Mouse (Mus musculus) midbrain, embryonic 16.5 days (tissue): ENCODE results near the gene Gtf3c1. TPM values are rescaled to one million over a fixed set of nuclear protein-coding genes. Genes with fewer than 3 reads are reported as not detected.

Experiments
- ATAC-seq: fragments of 200-750 bp; cut with Nextera tagmentation; 2 replicates; pipeline ENCODE4 v1.8.0; 2017; ENCODE audit warnings: moderate TSS enrichment
- H3K27ac ChIP-seq: fragments of 300-500 bp; sonication (generic); 2 replicates; pipeline ENCODE4 v1.5.1; 2014; ENCODE audit warnings: mild to moderate bottlenecking, low read length, mixed read lengths
- H3K27me3 ChIP-seq: fragments of 300-500 bp; sonication (generic); 2 replicates; pipeline ENCODE4 v1.6.1; 2014; ENCODE audit warnings: low read depth, low read length, mixed read lengths; ENCODE audit not compliant: control insufficient read depth, insufficient read depth
- H3K36me3 ChIP-seq: fragments of 300-500 bp; sonication (generic); 2 replicates; pipeline ENCODE4 v1.6.1; 2014; ENCODE audit warnings: mild to moderate bottlenecking, low read length, moderate library complexity, mixed read lengths; ENCODE audit not compliant: control insufficient read depth, insufficient read depth
- H3K4me1 ChIP-seq: fragments of 300-500 bp; sonication (generic); 2 replicates; pipeline ENCODE4 v1.6.1; 2014; ENCODE audit warnings: mild to moderate bottlenecking, low read length, mixed read lengths; ENCODE audit not compliant: control insufficient read depth, insufficient read depth
- H3K4me2 ChIP-seq: fragments of 300-500 bp; sonication (generic); 2 replicates; pipeline ENCODE4 v1.6.1; 2014; ENCODE audit warnings: mild to moderate bottlenecking, low read length, mixed read lengths
- H3K4me3 ChIP-seq: fragments of 300-500 bp; sonication (generic); 2 replicates; pipeline ENCODE4 v1.5.1; 2014; ENCODE audit warnings: low read depth, mild to moderate bottlenecking, low read length, moderate library complexity, mixed read lengths
- H3K9ac ChIP-seq: fragments of 300-500 bp; sonication (generic); 2 replicates; pipeline ENCODE4 v1.6.1; 2014; ENCODE audit warnings: low read depth, low read length, mixed read lengths
- H3K9me3 ChIP-seq: fragments of 300-500 bp; sonication (generic); replicated peaks from 2 replicates; pipeline ENCODE4 v1.6.1; 2014; ENCODE audit warnings: mild to moderate bottlenecking, low read length, mixed read lengths; ENCODE audit not compliant: control insufficient read depth, poor library complexity, severe bottlenecking
- WGBS: fragments of 180-500 bp; shearing (Covaris S2); extraction: QIAGEN DNeasy Blood & Tissue Kit; methylation state at CpG from one replicate; pipeline ENCODE4 v1.1.7; 2014; 5-methylcytosine and 5-hydroxymethylcytosine counted together
- polyA plus RNA-seq: library from polyadenylated mRNA; unstranded; fragments of >200 nt; fragmentation: Nextera tagmentation; extraction: Ambion mirVana; gene quantifications from 2 replicates; pipeline ENCODE4 v1.2.1, GENCODE M21; 2015

Gtf3c1 gene
- polyA plus RNA-seq = 30.5 and 31.4 TPM in 2 replicates

DNA sequence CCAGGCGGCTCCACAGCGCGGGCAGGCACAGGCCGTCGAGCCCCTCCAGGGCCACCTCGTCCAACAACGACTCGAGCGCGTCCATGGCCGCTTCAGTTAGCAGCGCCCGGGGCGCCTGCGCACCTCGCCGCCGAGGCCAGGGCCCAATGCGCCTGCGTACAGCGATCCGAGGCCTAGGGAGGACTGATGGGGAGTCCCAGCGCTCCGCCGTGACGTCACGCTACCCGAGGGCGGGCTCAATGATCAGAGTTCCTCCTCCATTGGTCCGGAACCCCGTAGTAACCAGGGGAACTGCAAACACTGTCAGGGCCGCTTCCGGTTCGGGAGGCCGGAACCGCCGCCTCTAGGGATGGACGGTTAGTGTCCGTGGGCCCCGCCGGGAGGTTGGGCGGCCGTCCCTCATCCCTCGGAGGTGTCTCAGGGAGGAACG, at the start of gene Gtf3c1, which contains the start of gene D430042O09Rik:
TSS of gene Gtf3c1 (minus strand) at position 188 of the 430 bp plus-strand sequence.
TSS of gene D430042O09Rik (plus strand) at position 296 of the 430 bp plus-strand sequence.
- Histone ChIP-seq H3K4me3 (peak within 1 kb of the TSS; percentile 80), H3K36me3 (peaks cover 3% of the 10 kb centered on the region), H3K4me1 (peaks cover 31% of the 10 kb centered on the region), H3K9ac (peak within 1 kb of the TSS; percentile 91), H3K9me3 (no peaks in the 10 kb centered on the region), H3K27me3 (no peaks in the 10 kb centered on the region), H3K4me2 (peak within 1 kb of the TSS; percentile 83), H3K27ac (peak within 1 kb of the TSS; percentile 90)
- WGBS = under 1% methylated on average over 44 of the region's 45 CpGs
- ATAC-seq = peak; percentile 99

GRCm38 (mm10) chr7:125756806-125757205, 49.2 kb upstream of the Gtf3c1 start:
- no peaks in the 10 kb centered on the region for H3K27me3 ChIP-seq
- H3K9me3 ChIP-seq = no peaks in the 10 kb centered on the region
- no peak overlapping the region for H3K9ac ChIP-seq
- H3K36me3 ChIP-seq = no peaks in the 10 kb centered on the region; the same call in 1 of the 2 replicates
- 87% methylated on average over 6 of the region's 6 CpGs for WGBS
- H3K27ac ChIP-seq = no peak overlapping the region
- no peak overlapping the region for H3K4me2 ChIP-seq
- H3K4me1 ChIP-seq = no peaks in the 10 kb centered on the region
- ATAC-seq = no peak
- H3K4me3 ChIP-seq = no peak overlapping the region

GRCm38 (mm10) chr7:125753326-125753715, 45.7 kb upstream of the Gtf3c1 start:
- no peaks in the 10 kb centered on the region for H3K36me3 ChIP-seq
- H3K27ac ChIP-seq = no peak overlapping the region
- H3K4me3 ChIP-seq = no peak overlapping the region
- ATAC-seq = no peak
- H3K27me3 ChIP-seq = no peaks in the 10 kb centered on the region
- H3K9me3 ChIP-seq = no peaks in the 10 kb centered on the region
- H3K4me2 ChIP-seq = no peak overlapping the region
- 95% methylated on average over 3 of the region's 3 CpGs for WGBS
- no peak overlapping the region for H3K9ac ChIP-seq
- no peaks in the 10 kb centered on the region for H3K4me1 ChIP-seq

DNA sequence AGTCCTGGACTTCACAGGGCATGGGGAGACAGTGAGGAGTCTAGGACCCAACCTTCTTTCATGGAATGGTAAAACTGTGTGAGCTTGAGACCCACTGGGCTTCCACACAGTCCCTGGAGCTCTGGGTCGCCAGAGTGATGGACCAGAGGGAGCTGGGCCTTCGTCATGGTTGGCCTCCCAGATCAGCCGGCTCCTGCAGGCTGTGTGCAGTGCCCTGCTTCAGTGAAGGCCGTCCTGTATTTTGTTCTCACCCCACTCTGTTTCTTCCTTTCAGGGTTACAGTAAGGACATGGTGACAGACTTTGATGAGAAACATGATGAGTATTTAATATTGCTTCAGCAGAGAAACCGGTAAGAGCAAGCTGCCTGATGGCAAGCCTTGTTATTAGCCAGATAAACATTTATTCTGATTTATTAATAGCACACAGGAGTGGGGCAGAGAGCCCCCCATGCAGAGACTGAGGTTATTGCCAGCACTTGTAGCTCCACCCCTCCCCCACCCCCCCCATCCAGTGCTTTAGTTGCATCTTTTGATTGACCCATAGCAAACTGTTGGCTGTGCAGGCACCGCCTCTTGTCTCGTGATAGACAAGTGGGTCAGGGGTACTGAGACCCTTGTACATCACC, 45.2 kb upstream of the Gtf3c1 start:
- H3K9ac ChIP-seq = no peak overlapping the region
- H3K4me3 ChIP-seq = no peak overlapping the region
- H3K36me3 ChIP-seq = no peaks in the 10 kb centered on the region
- H3K4me1 ChIP-seq = no peaks in the 10 kb centered on the region
- no peak overlapping the region for H3K4me2 ChIP-seq
- WGBS = 77% methylated on average over 7 of the region's 7 CpGs
- no peaks in the 10 kb centered on the region for H3K27me3 ChIP-seq
- H3K27ac ChIP-seq = no peak overlapping the region
- no peak for ATAC-seq
- no peaks in the 10 kb centered on the region for H3K9me3 ChIP-seq

DNA sequence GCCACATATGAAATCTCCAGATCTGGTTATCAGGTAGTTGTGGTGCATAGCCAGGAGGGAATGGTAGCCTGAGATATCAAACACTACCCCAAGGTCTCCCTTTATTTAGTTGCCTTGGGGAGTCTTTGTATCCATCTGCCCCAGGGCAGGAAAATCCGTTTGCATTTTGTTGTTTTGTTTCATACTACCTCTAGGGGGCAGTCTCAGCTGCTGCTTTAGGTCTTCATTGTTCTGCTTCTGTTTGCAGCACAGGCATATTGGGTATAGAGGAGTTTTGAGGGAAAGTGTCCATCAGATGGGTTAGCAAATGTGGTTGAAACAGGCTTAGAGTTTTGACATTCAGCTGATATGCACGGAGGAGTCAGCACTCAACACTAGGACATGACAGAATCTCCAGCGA, 40.6 kb upstream of the Gtf3c1 start:
- no peaks in the 10 kb centered on the region for H3K27me3 ChIP-seq
- no peak overlapping the region for H3K4me3 ChIP-seq
- H3K4me1 ChIP-seq = no peaks in the 10 kb centered on the region
- H3K36me3 ChIP-seq = no peaks in the 10 kb centered on the region
- no peak overlapping the region for H3K27ac ChIP-seq
- 54% methylated on average over 3 of the region's 3 CpGs for WGBS
- H3K4me2 ChIP-seq = no peak overlapping the region
- no peak for ATAC-seq
- H3K9ac ChIP-seq = no peak overlapping the region
- H3K9me3 ChIP-seq = no peaks in the 10 kb centered on the region

DNA sequence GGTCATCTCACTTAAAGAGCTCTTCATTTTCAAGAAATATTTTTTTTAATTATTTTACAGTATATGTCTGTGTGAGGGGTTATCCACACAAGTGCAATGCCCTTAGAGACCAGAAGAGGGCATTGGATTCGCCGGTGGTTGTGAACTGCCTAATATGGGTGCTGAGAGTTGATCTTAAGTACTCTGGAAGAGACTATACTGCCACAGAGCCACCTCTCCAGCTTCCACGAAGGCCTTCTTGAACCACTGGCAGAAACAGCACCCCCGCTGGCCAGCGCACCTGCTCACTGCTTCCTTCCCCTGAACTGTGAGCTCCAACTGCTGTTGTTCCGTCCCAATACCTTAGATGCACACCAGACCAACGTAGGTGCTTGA, 39.7 kb upstream of the Gtf3c1 start:
- no peak for ATAC-seq
- 69% methylated on average over 7 of the region's 7 CpGs for WGBS
- H3K4me1 ChIP-seq = no peaks in the 10 kb centered on the region

GRCm38 (mm10) chr7:125746621-125747315, 39.2 kb upstream of the Gtf3c1 start:
- ATAC-seq = no peak
- Histone ChIP-seq H3K4me1 (no peaks in the 10 kb centered on the region), H3K27me3 (no peaks in the 10 kb centered on the region), H3K9ac (no peak overlapping the region), H3K27ac (no peak overlapping the region), H3K9me3 (no peaks in the 10 kb centered on the region), H3K4me3 (no peak overlapping the region), H3K4me2 (no peak overlapping the region), H3K36me3 (no peaks in the 10 kb centered on the region)
- 92% methylated on average over 2 of the region's 2 CpGs for WGBS

More for the DNA sequence above, 39.7 kb upstream of the Gtf3c1 start:
- H3K27ac ChIP-seq = no peak overlapping the region
- H3K9me3 ChIP-seq = no peaks in the 10 kb centered on the region
- no peak overlapping the region for H3K4me2 ChIP-seq
- no peak overlapping the region for H3K4me3 ChIP-seq
- H3K9ac ChIP-seq = no peak overlapping the region
- H3K27me3 ChIP-seq = no peaks in the 10 kb centered on the region
- H3K36me3 ChIP-seq = no peaks in the 10 kb centered on the region

DNA sequence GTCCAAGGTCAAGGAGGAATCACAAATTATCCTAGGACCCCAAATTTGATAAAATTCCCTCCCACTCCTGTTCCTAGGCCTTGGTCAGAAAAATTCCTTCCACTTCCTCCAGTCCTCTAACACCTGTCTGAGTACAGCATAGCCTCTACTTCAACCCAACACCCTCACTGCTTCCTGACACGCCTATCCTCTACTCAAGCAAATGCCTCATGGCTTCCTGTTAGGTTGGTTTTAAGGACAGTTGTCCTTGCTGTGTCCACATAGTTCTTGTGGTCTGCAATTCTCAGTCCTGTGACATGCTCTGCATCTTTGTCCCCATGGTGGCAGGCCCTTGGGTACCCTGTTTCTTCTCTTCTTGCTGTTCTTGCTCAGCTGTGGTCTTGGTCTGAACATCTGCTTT, 37.2 kb upstream of the Gtf3c1 start:
- H3K9ac ChIP-seq = no peak overlapping the region
- no peaks in the 10 kb centered on the region for H3K36me3 ChIP-seq
- no peak overlapping the region for H3K4me2 ChIP-seq
- no peak for ATAC-seq
- H3K9me3 ChIP-seq = no peaks in the 10 kb centered on the region
- H3K4me3 ChIP-seq = no peak overlapping the region
- no peak overlapping the region for H3K27ac ChIP-seq
- H3K27me3 ChIP-seq = no peaks in the 10 kb centered on the region
- 89% methylated on average over 1 of the region's 1 CpGs for WGBS
- H3K4me1 ChIP-seq = no peaks in the 10 kb centered on the region

DNA sequence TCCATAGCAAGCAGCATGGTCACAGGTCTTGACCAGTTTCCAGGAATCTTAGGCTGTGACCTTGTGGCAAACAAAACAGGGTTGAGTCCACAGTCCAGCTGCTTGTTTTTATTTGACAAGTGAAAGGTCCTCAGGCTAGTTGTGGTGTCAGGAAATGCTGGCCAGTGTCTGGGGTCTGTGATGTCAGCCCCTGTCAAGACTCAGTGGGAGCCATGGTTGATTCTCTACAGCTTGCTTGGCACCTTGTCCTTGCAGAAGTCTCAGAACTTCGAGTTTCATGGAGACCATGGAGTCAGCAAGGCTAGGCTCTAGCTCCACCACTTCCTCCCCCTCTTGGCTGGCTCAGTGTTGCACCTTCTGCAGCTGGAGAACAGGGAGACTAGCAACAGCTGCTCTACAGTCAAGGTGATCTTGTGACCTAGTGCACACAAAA, 33.7 kb upstream of the Gtf3c1 start:
- Histone ChIP-seq H3K36me3 (no peaks in the 10 kb centered on the region), H3K9me3 (no peaks in the 10 kb centered on the region), H3K4me2 (no peak overlapping the region), H3K4me3 (no peak overlapping the region), H3K27ac (no peak overlapping the region), H3K4me1 (no peaks in the 10 kb centered on the region), H3K27me3 (no peaks in the 10 kb centered on the region), H3K9ac (no peak overlapping the region)
- WGBS = 70% methylated on average over 1 of the region's 1 CpGs
- ATAC-seq = no peak
